Mouse (Mus musculus) hindbrain, postnatal 0 days (tissue): ENCODE measurements around the gene Ccdc30. TPM values are rescaled to one million over a fixed set of nuclear protein-coding genes. Genes with fewer than 3 reads are reported as not detected.
"Not testable (repeated sequence)": the region's sequence is repeated elsewhere in the genome, so short reads cannot be mapped to it uniquely, and the experiment has no call there.

ENCODE experiments used
- ATAC-seq: fragments of 200-750 bp; cut with Nextera tagmentation; 2 replicates; pipeline ENCODE4 v1.8.0; 2017; ENCODE audit warnings: mild to moderate bottlenecking, moderate TSS enrichment, moderate library complexity
- DNase-seq: peaks from one replicate; pipeline ENCODE4 v3.0.0-alpha.2; 2015; ENCODE audit warnings: low spot score
- H3K27ac ChIP-seq: fragments of 300-500 bp; sonication (generic); 2 replicates; pipeline ENCODE4 v1.5.1; 2014; ENCODE audit warnings: mild to moderate bottlenecking
- H3K27me3 ChIP-seq: fragments of 300-500 bp; sonication (generic); 2 replicates; pipeline ENCODE4 v1.6.1; 2014; ENCODE audit warnings: low read length, mixed read lengths; ENCODE audit not compliant: insufficient read depth
- H3K36me3 ChIP-seq: fragments of 300-500 bp; sonication (generic); 2 replicates; pipeline ENCODE4 v1.6.1; 2014; ENCODE audit warnings: low read length, mixed read lengths; ENCODE audit not compliant: insufficient read depth
- H3K4me1 ChIP-seq: fragments of 300-500 bp; sonication (generic); 2 replicates; pipeline ENCODE4 v1.6.1; 2014; ENCODE audit warnings: antibody characterized with exemption, low read length, mixed read lengths; ENCODE audit not compliant: insufficient read depth
- H3K4me2 ChIP-seq: fragments of 300-500 bp; sonication (generic); 2 replicates; pipeline ENCODE4 v1.6.1; 2014; ENCODE audit warnings: low read depth, mild to moderate bottlenecking, low read length, moderate library complexity, mixed read lengths
- H3K4me3 ChIP-seq: fragments of 300-500 bp; sonication (generic); 2 replicates; pipeline ENCODE4 v1.5.1; 2014; ENCODE audit warnings: low read length
- H3K9ac ChIP-seq: fragments of 300-500 bp; sonication (generic); replicated peaks from 2 replicates; pipeline ENCODE4 v1.6.1; 2014; ENCODE audit warnings: mild to moderate bottlenecking, low read length, moderate library complexity, mixed read lengths
- H3K9me3 ChIP-seq: fragments of 300-500 bp; sonication (generic); 2 replicates; pipeline ENCODE4 v1.6.1; 2016; ENCODE audit warnings: low read length, mixed read lengths
- CTCF ChIP-seq: IDR thresholded peaks from 2 replicates; pipeline ENCODE4 v1.5.1; 2016; ENCODE audit warnings: antibody characterized with exemption, control low read depth, low read depth
- WGBS: fragments of 180-500 bp; shearing (Covaris S2); extraction: QIAGEN DNeasy Blood & Tissue Kit; methylation state at CpG from one replicate; pipeline ENCODE4 v1.1.7; 2014; 5-methylcytosine and 5-hydroxymethylcytosine counted together
- polyA plus RNA-seq: library from polyadenylated mRNA; unstranded; fragments of >200 nt; fragmentation: Nextera tagmentation; extraction: Ambion mirVana; gene quantifications from 2 replicates; pipeline ENCODE4 v1.2.1, GENCODE M21; 2015
- total RNA-seq: library from RNA; depleted of rRNA; stranded (reverse); fragments of >200 nt; gene quantifications from 2 replicates; pipeline ENCODE4 v1.2.3, GENCODE M21; 2014; rRNA removed

Gene Ccdc30
- total and polyA plus RNA-seq, 2 experiments from 2014 or later = 13.4 to 23.1 TPM

- Histone ChIP-seq H3K9me3 (no peaks in the 10 kb centered on the region), H3K9ac (no peak overlapping the region)
- no peak for ATAC-seq
Observed at GRCm38 (mm10) chr4:119284861-119285260, 130.5 kb downstream of the Ccdc30 start.

DNA sequence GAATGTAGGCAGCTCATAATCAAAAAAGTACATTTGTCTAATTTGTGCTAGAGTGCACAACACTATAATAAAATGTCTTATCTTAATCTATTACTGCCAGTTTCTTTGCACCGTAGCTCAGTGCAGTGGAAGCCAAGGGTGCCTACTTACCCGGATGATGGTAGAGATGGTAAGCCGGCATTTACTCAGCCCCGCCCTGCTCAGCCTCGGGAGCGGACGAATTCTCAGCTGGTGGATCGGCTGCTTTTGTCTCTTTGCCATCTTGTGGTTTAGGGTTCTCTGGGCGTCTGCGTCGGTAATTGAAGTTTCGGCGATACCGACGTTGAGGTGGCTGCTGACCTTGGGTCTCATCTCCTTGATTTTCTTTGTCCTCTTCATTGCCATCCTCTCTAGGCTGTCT is 136.5 kb downstream of the Ccdc30 start:
- H3K9me3 ChIP-seq, H3K4me1 ChIP-seq, H3K27me3 ChIP-seq, H3K27ac ChIP-seq, H3K9ac ChIP-seq, H3K4me2 ChIP-seq, ATAC-seq, H3K4me3 ChIP-seq, DNase-seq: not testable (repeated sequence)
- peaks cover 58% of the 10 kb centered on the region for H3K36me3 ChIP-seq
- WGBS = 88% methylated on average over 15 of the region's 15 CpGs

More at GRCm38 (mm10) chr4:119284861-119285260, 130.5 kb downstream of the Ccdc30 start:
- no peak for DNase-seq
- H3K4me3 ChIP-seq = no peak overlapping the region
- TF ChIP-seq CTCF = no peak
- 93% methylated on average over 1 of the region's 1 CpGs for WGBS
- H3K4me2 ChIP-seq = no peak overlapping the region
- no peaks in the 10 kb centered on the region for H3K27me3 ChIP-seq
- H3K4me1 ChIP-seq = no peaks in the 10 kb centered on the region
- H3K27ac ChIP-seq = no peak overlapping the region
- peaks cover 24% of the 10 kb centered on the region for H3K36me3 ChIP-seq

DNA sequence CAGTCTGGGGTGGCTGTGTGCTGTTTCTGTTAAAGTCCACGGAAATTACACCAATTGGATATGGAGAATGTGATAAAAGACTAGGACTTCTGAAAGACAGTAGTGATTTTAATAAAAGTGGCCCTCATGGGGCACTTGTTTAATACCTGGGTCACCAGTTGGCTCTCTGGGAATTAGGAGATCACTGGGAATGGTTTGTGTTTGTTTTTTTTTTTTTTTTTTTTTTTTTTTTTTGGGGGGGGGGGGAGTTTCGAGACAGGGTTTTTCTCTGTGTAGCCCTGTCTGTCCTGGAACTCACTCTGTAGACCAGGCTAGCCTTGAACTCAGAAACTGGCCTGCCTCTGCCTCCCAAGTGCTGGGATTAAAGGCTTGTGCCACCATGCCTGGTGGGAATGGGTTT is 139.6 kb downstream of the Ccdc30 start:
- Histone ChIP-seq H3K27me3 (no peaks in the 10 kb centered on the region), H3K4me2 (no peak overlapping the region), H3K27ac (no peak overlapping the region), H3K9me3 (no peaks in the 10 kb centered on the region), H3K4me3 (no peak overlapping the region), H3K9ac (no peak overlapping the region), H3K36me3 (peaks cover 56% of the 10 kb centered on the region), H3K4me1 (no peaks in the 10 kb centered on the region)
- ATAC-seq (no peak), DNase-seq (no peak)
- WGBS = 86% methylated on average over 2 of the region's 2 CpGs
- no peak for TF ChIP-seq CTCF

DNA sequence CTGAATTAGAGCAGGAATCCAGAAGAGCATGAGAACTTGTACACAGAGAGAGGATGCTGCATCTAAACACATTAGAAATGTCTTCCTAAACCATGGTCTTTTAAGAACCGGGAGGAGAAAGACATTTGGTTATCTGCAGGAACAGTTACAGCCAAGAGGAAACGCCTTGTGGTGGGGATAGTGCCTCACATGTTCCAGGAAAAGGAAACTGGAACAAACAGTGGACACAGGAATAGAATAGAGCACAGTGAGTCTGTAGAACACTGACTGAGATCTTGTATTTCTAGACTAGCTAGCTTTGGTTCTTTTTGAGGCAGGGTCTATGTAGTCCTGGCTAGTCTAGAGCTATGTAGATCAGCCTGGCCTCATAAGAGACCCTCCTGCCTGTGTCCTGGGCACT is 140.1 kb downstream of the Ccdc30 start:
- Histone ChIP-seq H3K4me1 (no peaks in the 10 kb centered on the region), H3K36me3 (peaks cover 60% of the 10 kb centered on the region), H3K27me3 (no peaks in the 10 kb centered on the region), H3K4me3 (no peak overlapping the region), H3K27ac (no peak overlapping the region), H3K9ac (no peak overlapping the region), H3K4me2 (no peak overlapping the region), H3K9me3 (no peaks in the 10 kb centered on the region)
- WGBS = 87% methylated on average over 2 of the region's 2 CpGs
- DNase-seq (no peak), ATAC-seq (no peak)
- TF ChIP-seq CTCF = no peak

DNA sequence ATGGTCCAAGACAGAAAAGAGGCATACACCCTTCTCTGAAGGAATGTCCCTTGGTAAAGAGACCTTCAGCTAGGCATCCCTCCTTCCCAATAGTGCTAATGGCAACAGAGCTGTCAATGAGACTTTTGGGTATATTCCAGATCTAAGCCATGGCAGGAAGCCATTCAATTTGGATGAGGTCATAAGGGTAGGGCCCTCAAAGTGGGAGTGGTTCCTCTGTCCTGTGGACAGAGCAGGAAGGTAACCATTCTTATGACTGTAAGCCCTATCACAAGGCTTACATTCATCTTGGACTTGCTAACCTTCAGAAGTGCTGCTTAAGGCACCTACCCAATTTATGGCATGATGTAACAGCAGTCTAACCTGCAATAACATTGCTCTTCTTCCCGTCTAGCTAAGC is 140.7 kb downstream of the Ccdc30 start:
- H3K9ac ChIP-seq = no peak overlapping the region
- TF ChIP-seq CTCF = no peak
- H3K4me2 ChIP-seq = no peak overlapping the region
- H3K4me3 ChIP-seq = no peak overlapping the region
- 92% methylated on average over 1 of the region's 1 CpGs for whole genome bisulfite sequencing
- H3K36me3 ChIP-seq = peaks cover 62% of the 10 kb centered on the region
- H3K4me1 ChIP-seq = no peaks in the 10 kb centered on the region
- no peaks in the 10 kb centered on the region for H3K9me3 ChIP-seq
- DNase-seq = no peak
- H3K27me3 ChIP-seq = no peaks in the 10 kb centered on the region
- ATAC-seq = no peak
- H3K27ac ChIP-seq = no peak overlapping the region

Other genes with a start within 250 kb of the Ccdc30 start
- 4.6 and 198 TPM in 2 replicates for gene Zfp691, start 241.3 kb downstream of the Ccdc30 start, total RNA-seq
- 3.6 and 3.7 TPM in 2 replicates for gene Zfp691, start 241.3 kb downstream of the Ccdc30 start, polyA plus RNA-seq
- 0.18 and 0.37 TPM in 2 replicates for gene Ermap, start 225.5 kb downstream of the Ccdc30 start, total RNA-seq
- 0.48 and 0.50 TPM in 2 replicates for gene Ermap, start 225.5 kb downstream of the Ccdc30 start, polyA plus RNA-seq
- gene Svbp, start 220.2 kb downstream of the Ccdc30 start, total RNA-seq = 40.9 and 64.7 TPM in 2 replicates
- gene Svbp, start 220.2 kb downstream of the Ccdc30 start, polyA plus RNA-seq = 175 and 179 TPM in 2 replicates
- 0.37 TPM in 1 of 2 replicates, not detected in the other for gene Tmem269, start 197.3 kb downstream of the Ccdc30 start, total RNA-seq
- 0.30 and 0.43 TPM in 2 replicates for gene Tmem269, start 197.3 kb downstream of the Ccdc30 start, polyA plus RNA-seq
- gene AU022252, start 182.8 kb downstream of the Ccdc30 start, total RNA-seq = 15.3 and 26.4 TPM in 2 replicates
- 19.8 and 20.5 TPM in 2 replicates for gene AU022252, start 182.8 kb downstream of the Ccdc30 start, polyA plus RNA-seq
- gene P3h1, start 182.6 kb downstream of the Ccdc30 start, total RNA-seq = 15.3 and 18.3 TPM in 2 replicates
- gene P3h1, start 182.6 kb downstream of the Ccdc30 start, polyA plus RNA-seq = 9.1 and 9.8 TPM in 2 replicates
- 3.6 and 5.1 TPM in 2 replicates for gene Cldn19, start 160.1 kb downstream of the Ccdc30 start, total RNA-seq
- 1.1 and 1.7 TPM in 2 replicates for gene Cldn19, start 160.1 kb downstream of the Ccdc30 start, polyA plus RNA-seq
- gene Ybx1, start 120.9 kb downstream of the Ccdc30 start, total RNA-seq = 376 and 481 TPM in 2 replicates
- gene Ybx1, start 120.9 kb downstream of the Ccdc30 start, polyA plus RNA-seq = 922 and 930 TPM in 2 replicates
- gene Ppih, start 95.0 kb downstream of the Ccdc30 start, total RNA-seq = 27.4 and 29.9 TPM in 2 replicates
- 50.4 and 55.3 TPM in 2 replicates for gene Ppih, start 95.0 kb downstream of the Ccdc30 start, polyA plus RNA-seq
- gene Ppcs, start 6.9 kb upstream of the Ccdc30 start, total RNA-seq = 12.1 and 14.1 TPM in 2 replicates
- 28.5 and 29.4 TPM in 2 replicates for gene Ppcs, start 6.9 kb upstream of the Ccdc30 start, polyA plus RNA-seq
- 0.11 TPM in 1 of 2 replicates, not detected in the other for gene Zmynd12, start 7.3 kb upstream of the Ccdc30 start, total RNA-seq
- 0.51 and 1.3 TPM in 2 replicates for gene Zmynd12, start 7.3 kb upstream of the Ccdc30 start, polyA plus RNA-seq
- 39.8 and 43.1 TPM in 2 replicates for gene Rimkla, start 77.1 kb upstream of the Ccdc30 start, total RNA-seq
- 20.9 and 23.1 TPM in 2 replicates for gene Rimkla, start 77.1 kb upstream of the Ccdc30 start, polyA plus RNA-seq
- 32.4 and 32.7 TPM in 2 replicates for gene Foxj3, start 121.5 kb upstream of the Ccdc30 start, total RNA-seq
- 17.8 and 19.1 TPM in 2 replicates for gene Foxj3, start 121.5 kb upstream of the Ccdc30 start, polyA plus RNA-seq
- 13.5 and 24.3 TPM in 2 replicates for gene Frg2f1, start 124.0 kb upstream of the Ccdc30 start, total RNA-seq
- gene Frg2f1, start 124.0 kb upstream of the Ccdc30 start, polyA plus RNA-seq = 11.2 and 11.8 TPM in 2 replicates
- not detected in 2 replicates for gene Guca2a, start 222.2 kb upstream of the Ccdc30 start, total RNA-seq
- not detected in 2 replicates for gene Guca2a, start 222.2 kb upstream of the Ccdc30 start, polyA plus RNA-seq
- gene Guca2b, start 243.4 kb upstream of the Ccdc30 start, total RNA-seq = not detected in 2 replicates
- gene Guca2b, start 243.4 kb upstream of the Ccdc30 start, polyA plus RNA-seq = not detected in 2 replicates